Mouse (Mus musculus) lung, postnatal 0 days (tissue): ENCODE data around the gene Gm48551.

Source experiments
- CTCF ChIP-seq: IDR thresholded peaks from 2 replicates; pipeline ENCODE4 v1.5.1; 2016; ENCODE audit warnings: antibody characterized with exemption, mild to moderate bottlenecking
- EP300 ChIP-seq: IDR thresholded peaks from 2 replicates; pipeline ENCODE4 v1.6.1; 2016; ENCODE audit warnings: antibody characterized with exemption, mild to moderate bottlenecking, control low read depth

- no peak for TF ChIP-seq CTCF
- TF ChIP-seq EP300: no peak
These were observed 37.0 kb downstream of the Gm48551 start for GRCm38 (mm10) chr10:81421041-81421796.
